Mouse (Mus musculus) layer of hippocampus, postnatal 36 days (tissue): ENCODE measurements around the gene Serpina3n. TPM values are rescaled to one million over a fixed set of nuclear protein-coding genes. Genes with fewer than 3 reads are reported as not detected.
"Not testable (repeated sequence)": the region's sequence is repeated elsewhere in the genome, so short reads cannot be mapped to it uniquely, and the experiment has no call there.

Experiments used
- DNase-seq, 2 experiments: peaks; one replicate each; pipeline ENCODE4 v3.0.0; 2022
- total RNA-seq, 2 experiments: library from RNA; stranded (reverse); gene quantifications; 2 replicates each; pipeline ENCODE4 v1.2.3; 2021

Gene Serpina3n
- total RNA-seq, result 10 to 100 TPM; 72.9 to 78.6 TPM

DNA sequence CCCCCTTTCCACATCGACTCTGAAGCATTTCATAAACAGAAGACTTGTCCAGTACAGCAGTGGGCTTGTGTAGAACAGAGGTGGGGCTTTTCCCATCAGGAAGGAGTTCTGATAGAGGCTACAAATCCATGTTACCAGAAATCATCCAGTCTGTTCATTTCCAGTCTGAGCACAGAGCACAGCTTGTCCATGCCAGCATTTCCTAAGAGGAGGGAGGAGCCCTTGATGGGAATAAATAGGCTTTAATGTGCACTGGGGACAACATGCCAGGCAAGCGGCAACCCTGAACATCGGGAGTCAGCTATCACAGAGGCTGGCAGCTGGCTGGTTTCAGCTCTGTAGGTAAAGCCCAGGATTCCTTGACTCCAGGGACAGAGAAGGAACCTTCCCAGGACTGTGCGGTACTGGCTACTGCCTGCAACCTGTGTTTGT lies at the start of gene Serpina3n:
Gene Serpina3n (plus strand): TSS at position 276 of the 432 bp plus-strand sequence.
- peak; percentile 37 to 52 for DNase-seq

DNA sequence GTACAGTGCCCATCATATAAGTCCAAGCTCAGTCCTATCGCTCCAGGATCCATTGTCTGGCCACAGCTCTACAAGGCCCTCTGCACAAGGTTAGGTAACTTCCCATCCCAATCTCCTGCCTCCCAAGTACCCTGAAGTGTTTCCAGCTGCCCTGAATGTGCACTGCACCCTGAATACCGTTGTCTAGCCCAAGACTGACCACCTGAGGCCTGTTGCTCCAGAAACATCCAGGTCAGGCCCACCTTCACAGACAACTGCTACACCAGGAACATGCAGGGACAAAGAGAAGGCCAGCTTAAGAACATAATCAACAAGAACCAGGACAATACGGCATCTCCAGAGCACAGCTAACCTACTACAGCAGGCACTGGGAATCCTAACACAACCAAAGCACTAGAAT lies 36.5 kb upstream of the Serpina3n start:
- DNase-seq, result no peak

DNA sequence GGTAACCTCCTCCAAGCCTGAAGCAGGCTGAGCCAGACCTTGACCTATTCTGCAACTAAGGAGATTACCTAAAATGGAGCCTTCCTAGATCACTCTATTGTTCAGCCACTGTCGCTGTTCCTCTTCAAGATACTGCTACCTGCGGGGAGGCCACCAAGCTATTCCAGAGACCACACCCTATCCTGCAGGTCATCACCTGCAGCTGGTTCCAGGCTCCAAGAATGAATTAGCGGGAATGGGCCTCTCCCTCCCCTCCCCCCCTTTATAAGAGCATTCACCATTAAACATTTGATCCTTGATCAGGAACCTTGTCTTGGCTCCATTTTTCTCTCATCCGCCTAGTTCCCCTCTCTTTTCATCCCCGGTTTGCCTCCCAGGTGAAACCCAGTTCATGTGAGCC lies 29.4 kb upstream of the Serpina3n start:
- not testable (repeated sequence) for DNase-seq

DNA sequence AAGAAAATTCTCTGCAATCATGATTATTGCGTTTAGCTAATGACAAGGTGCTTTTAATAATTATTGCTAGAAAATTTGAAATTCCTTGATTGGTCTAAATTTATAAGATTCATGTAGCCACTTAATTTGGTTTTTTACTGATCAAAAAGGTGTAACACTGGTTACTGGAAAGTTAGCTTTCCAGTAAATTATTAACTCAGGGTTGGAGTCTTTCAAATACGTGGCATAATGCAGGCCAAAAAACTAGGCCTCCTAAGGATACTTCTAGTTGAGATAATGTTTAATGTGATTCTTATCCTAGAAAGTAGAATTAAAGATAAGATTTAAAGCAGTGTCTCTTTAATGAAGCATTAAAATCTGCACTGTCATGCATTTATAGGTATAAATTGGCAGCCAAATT lies 28.2 kb upstream of the Serpina3n start:
- DNase-seq, result not testable (repeated sequence)

DNA sequence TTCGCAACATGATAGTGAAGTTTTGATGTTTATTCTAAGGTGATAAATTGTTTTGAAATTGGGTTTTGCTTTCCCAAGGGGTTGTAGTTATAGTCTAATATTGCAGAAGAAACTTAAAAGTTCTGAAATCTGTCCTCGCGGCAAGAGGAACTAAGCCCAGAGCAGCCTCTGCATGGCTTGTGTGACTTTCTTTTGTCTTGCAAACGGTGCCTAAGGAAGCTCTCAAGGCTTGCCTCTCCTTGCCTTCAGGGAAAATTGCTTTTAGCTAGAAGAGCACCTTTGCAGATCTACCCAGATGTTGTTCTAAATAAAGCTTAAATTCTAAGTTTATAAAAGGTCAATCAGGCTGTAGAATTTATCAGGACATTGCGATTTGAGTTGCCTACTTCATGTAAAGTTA lies 27.7 kb upstream of the Serpina3n start:
- not testable (repeated sequence) for DNase-seq

DNA sequence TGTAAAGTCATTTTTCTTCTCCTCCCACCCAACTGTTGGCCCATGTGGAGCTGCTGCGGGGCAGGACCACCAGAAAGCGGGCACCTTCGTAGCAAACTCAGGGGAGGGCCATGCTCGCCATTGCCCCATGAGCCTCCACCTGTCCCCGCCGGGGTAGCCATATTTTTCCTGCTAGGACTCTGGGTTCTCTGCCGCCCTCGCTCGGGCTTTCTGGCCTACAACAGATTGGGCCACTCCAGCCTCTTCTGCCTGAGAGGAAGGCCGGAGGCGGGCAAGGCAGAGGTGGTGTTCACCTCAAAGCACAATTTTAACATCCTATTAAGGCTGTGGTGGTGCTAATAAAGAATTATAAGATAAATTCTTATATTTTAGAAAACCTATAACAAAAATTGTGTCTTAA lies 26.7 kb upstream of the Serpina3n start:
- no peak for DNase-seq

DNA sequence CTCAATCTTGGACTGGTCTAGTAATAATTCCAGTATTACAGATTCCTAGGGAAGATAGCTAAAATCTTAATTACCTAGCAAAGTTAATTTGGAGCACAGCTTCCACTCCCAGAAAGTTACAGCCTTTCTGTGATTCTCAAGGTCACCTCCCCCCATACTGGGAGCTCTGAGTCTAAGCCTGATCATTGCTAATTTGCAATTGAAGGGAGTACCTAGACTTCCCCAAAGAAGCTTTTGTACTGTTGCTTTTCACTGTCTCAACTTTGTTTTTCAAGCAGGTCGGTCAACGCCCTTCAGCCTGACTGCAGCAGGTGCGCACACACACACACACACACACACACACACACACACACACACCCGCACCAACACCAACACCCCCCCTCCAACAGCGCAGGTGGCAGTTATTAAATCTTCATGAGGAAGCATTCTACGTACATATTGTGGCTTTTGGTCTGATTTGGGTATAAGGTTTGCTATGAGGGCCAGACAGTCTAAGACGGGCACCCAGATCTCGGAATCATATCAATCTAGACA lies 25.4 kb upstream of the Serpina3n start:
- not testable (repeated sequence) for DNase-seq

DNA sequence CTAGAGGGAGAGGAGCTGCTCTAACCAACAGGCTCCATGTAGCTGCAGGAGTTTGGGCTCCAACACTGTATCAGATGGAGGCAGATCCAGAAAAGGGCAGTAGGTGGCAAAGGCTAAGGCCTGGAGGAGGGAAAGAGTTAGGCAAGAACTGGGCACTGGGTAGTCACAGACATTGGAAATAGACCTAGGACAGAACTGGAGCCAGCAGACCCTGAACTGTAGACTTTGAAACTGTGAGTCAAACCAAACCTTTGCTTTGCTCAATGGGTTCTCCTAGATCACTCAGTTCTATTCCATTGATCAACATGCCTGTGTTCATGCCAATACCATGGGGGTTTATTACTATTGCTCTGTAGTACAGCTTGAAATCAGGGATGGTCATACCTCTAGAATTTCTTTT lies 20.5 kb upstream of the Serpina3n start:
- not testable (repeated sequence) for DNase-seq

DNA sequence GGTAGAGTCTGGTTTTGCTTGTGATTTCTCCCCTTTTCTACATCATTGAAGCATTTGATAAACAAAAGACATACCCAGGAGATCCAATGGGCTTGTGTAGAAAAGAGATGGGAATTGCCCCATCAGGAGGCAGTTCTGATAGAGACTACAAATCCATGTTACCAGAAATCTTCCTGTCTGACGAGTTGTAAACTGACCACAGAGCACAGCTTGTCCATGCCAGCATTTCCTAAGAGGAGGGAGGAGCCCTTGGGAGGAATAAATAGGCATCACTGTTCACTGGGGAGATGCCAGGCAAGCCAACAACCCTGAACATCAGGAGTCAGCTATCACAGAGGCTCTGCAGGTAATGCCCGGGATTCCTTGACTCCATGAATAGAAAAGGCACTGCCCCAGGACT lies 19.7 kb upstream of the Serpina3n start:
- DNase-seq, result not testable (repeated sequence)

DNA sequence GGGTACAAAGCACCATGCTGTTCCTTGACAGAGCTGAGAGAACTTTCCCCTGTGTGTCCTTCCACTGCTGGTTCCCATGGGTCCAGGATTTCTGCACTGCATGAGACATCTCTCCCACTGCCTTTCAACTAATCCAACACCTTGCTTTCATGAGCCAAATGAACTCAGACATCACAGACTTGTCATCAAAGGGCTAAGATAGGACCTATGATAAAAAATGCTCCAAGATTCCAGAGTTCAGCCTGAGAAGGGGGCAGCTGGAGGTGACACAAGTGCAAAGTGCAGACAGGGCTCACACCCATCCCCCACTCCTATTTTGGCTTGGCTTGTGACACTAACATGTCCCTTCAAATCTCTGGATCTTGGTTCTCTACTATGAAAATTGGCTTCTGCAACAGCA lies 18.1 kb upstream of the Serpina3n start:
- no peak for DNase-seq

DNA sequence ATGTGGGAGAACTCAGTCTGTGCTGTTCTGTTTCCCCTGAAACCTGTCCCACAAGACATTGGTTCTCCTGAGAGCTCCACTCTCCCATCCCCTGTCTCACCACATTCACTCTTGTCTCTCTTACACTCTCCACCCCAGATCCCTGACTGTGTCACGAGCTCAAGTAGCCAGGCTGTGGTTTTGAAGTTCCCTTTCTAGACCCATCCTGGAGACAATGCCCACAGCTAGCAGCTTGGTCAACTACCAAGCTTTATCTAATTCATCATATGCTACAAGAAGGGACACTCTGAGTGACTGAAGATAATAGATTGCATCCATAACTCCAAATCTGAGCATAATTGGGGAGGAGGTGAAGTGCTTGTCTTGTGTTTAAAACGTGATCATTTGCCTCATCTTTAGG lies 15.5 kb upstream of the Serpina3n start:
- DNase-seq, result not testable (repeated sequence)

DNA sequence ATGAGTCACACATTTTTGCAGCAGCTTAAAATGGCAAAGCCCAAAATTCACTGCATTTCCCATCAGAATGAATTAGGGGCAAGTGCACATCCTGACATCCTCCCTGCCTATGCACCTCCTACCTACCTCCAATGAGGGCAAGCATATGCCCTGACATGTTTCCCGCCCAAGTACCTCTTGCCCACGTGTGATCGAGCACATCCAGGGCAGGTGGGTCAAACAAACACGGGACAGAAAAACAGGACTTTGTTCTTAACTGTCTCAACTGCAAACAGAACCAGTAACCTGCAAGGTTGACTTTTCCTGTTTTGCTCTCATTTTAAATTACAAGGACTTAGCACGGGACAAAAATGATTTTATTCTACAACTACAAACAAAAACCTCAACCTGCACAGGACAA lies 2.6 kb upstream of the Serpina3n start:
- DNase-seq, result no peak

DNA sequence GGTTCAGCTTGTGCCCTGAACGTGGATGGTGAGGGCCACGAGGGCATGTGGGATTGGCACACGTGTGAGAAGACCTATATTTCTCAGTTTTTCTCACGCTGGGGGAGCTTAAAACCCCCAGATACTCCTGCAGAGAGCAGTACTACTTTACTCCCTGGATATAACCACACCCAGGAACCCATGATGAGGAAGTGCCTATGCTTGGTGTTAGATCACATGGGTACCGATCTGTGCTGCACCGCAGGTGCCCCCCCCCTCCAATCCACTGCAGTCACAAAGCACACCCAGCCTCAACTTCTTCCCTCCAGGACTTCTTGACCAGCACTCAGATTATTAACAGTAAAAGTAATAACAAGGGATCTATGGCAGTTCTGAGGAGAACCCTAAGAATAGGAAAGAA lies 6.0 kb downstream of the Serpina3n start:
- DNase-seq, result no peak

DNA sequence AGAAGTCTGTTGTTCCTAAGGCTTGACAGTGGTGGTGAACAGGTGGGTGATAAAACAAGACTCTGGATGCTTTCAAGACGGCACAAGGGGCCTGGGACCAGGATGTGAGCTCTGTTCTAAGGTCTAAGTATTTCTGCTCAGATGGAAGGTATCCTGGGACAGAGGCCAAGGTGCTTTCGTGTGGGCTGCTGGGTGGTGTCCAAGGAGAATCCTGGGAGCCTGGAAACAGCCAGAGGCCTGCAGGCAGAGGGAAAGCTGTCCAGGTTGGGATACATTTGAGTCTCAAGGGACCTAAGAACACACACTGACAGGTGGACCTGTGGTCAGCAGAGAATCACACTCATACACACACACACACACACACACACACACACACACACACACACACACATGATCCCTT lies 8.0 kb downstream of the Serpina3n start:
- DNase-seq, result no peak

DNA sequence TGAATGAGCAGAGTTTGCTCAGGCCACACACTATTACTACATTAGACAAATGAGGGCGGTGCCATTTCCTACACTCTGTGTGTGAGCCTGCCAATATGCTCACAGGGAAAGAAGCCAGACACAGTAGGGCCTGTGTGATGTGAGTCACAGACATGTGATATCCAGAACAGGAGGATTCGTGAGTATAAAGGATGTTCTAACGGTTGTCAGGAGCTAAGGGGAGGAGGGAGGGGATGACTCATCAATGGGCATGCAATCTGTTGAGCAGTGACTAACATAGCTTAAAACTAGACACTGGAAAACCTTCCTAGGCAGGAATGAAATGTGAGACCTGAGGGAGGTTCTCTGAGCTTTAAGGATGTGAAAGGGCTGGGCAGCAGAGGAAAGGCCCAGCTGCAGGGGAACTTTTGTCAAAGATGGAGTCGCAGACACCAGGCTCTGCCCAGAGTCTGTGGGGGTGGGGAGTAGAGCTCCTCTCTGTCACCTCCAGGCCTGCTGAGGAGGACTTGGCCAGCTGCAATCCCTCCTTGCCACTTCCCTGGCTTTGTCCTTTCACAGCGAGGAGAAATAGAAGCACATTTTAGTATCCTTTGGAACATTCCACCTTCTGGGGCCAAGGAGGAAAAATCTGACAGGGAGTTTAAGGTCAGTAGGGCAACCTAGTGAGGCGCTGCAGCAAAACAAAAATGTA lies 9.2 kb downstream of the Serpina3n start:
- peak; percentile 56 to 67 for DNase-seq

DNA sequence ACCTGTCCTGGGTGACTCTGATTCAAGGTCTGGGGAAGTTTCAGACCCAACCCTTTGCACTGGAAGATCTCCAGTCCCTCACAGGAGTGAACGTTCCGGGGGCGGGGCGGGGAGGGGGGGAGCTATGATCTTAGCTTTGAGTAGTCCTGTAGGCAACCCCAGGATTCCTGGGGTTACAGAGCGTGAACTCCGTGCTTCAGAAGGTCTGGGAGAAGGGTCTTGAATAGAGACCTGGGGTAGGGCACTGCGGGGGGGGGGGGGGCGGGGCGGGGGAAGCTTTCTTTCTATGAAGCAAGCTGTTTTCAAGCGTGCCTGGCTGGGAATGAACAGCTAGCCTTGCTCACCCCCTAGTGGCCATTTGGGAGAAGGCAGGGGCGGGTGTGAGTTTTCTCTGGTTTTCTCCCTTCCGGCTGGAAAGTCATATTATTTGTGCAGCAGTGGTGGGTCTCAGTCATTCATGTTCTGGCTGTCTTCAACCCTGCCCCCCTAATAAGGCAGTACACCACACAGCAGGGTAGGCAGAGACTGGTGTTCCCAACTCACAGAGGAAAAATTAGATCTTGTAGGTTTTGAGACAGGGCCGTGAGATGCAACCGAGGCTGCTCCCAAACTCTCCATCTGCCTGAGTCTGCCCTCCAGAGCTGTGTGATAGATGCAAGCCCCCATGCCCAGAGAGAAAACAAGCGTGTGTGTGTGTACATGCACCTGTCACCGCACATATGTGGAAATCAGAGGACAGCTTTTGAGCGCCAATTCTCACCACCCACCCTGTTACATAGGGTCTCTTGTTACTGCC lies 12.0 kb downstream of the Serpina3n start:
- peak; percentile 83 to 84 for DNase-seq

DNA sequence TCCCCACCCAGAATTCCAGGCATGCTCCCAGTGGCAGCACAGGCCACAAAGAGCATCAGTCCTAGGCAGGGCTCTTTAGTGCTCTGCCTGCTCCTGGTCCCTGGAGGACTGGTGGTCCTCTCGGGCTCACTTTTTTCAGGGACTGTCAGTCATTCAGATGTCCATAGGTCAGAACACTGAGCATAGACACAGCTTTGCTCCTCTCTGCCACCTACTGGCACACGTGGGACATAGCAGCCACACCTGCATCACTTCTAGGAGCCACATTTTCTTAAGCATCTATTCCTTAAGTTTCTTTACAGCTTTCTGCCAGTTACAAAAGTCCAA lies 12.6 kb downstream of the Serpina3n start:
- no peak for DNase-seq

DNA sequence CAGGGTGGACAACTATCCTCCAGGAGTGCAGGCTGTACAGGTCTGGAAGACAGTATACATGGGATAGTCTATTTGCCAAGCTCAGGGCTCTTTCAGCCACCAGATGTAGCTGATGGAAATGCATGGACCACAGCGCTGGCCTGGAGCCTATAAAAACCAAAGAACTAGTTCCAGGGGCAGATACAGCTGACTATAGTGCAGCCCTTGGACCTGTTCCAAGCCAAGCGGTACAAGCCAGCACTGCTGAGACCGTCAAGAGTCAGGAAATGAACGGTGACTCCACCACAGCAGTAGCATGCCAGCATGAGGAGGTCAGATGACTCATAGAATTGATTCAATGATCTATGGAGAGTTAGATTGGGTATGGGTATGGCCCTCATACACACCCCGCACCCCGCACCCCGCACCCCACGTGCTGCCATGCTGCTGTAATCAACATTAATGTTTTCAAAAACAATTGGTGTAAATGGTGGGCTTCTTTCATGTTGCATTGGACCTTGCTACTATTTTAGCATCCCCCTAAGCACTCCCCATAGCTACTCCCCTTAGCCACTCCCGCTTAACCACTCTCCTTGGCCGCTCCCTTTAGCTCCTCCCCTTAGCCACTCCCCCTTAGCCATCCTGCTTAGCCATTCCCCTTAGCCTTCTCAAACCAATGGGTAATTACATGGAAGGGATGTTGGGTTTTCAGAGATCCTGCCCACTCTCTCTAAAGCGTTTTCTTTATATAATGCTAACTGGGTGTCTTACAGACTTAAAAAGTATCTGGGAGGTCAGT lies 16.3 kb downstream of the Serpina3n start:
- no peak for DNase-seq

DNA sequence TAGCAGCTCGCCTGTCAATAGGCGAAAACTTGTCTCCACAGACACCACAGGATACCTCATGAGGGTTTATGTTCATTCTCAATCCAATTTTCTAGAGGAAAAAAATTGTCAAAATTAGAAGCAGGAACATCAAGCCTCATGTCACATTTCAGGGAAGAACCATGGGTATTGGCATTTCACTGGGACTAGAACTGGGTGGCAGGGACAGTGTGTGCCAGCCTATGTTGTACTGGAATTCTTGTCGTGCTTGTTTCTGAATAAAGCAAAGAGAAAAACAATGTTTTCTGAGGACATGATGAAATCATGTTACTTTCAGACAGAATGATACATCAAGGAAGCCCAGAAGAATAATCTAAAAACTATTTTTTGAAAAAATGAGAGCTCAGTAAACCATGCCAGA lies 19.1 kb downstream of the Serpina3n start:
- DNase-seq, result peak in 1 of 2 experiments; percentile 30

DNA sequence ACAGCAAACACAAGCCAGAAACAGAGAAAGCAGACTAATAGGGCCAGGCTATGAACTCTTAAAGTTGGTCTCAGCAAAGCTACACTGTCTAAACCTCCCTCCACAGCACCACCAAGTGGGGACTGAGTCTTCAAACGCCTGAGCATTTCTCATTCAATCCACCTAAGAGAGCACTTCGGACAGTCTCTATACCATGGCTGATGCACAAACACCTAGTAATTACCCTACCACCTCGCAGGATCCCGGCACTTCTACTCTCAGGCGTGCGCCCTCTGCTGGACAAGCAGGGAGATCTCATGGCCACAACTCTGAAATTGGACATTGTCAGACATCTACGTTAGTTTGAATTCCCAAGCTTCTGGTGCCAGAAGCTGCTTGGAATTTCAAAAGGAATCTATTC lies 20.4 kb downstream of the Serpina3n start:
- DNase-seq, result peak in 1 of 2 experiments; percentile 21

DNA sequence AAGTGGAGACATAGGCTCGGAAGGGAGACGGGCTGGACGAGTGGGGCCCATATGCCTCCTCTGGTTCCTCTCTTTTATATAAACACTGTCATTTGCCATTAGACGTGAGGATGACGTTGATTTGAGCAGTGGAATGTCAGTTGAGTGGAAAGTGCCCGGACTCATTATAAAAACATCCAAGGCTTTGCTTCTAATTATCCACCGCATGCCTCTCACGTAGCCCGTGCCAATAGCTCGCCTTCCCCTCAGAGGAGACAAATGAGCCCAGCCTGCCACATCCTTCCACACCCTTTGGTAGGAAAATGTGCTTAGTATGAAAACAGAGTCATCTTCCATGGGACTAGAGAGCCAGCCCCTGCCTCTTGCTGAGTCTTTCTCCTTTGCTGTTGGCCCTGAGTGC lies 24.8 kb downstream of the Serpina3n start:
- no peak for DNase-seq

DNA sequence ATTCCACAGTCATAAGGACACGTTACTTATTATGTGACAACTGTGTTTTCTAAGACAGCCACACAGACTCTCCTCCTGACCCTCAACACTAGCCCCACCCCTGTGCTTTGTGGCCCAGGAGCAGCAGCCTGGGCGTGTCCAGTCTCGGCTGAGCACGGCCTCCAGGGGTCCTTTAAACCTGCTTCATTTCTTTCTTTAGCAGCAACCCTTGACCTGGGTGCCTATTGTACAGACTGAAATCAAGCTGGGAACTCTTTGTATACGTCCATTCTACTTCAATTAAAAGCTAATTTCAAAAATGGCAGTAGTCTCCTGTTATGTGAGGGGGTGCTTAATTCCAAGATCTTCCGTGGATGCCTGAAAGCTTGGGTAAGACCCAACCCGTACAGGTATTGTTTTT lies 26.7 kb downstream of the Serpina3n start:
- DNase-seq, result no peak
